ENCODE assay signal across 18 mouse cellular contexts in the genomic region with DNA sequence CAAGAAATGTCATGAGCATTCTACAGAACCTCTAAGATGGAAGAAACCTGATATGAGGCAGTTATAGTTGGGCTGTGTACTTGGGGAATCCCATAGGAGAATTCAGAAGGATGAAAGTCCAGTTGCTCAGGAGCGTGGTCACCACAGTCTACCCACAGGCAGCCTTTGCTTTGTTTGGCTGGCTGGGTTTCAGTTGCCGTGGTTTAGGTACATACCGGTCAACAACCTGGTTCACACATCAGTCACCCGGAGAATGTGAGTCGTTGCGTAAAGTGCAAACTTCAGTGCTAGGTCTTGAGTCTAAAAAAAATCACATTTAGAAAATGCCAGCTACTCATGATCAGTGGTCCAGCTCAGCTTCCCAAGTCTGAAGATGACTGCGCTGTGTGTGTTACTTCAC. TPM values are rescaled to one million over a fixed set of nuclear protein-coding genes. Genes with fewer than 3 reads are reported as not detected.
DNase-seq lines count a peak whose midpoint lies in the region; ATAC-seq and TF ChIP-seq lines count a peak whose summit lies in the region.
"Had no signal": no experiment of that assay in that cellular context is flagged by ENCODE, and none has a peak within 500 bp of the region (broad histone marks: within the 10 kb centered on the region; RNA-seq: fewer than 3 reads in every experiment).

No protein-coding gene starts in this region.

- intact Hi-C loops in gastrocnemius, adult 2 months (cut with DNase I): no loop called here

- no peak overlapping the region for H3K27ac ChIP-seq in lung, postnatal 0 days (ENCODE audit: low read length)
- 0 out of 2 replicates have a peak overlapping the region, but pooled peaks have one; percentile 33 for H3K27ac ChIP-seq in liver, embryonic 11.5 days (ENCODE audit: low read depth, low read length)
- H3K27ac ChIP-seq in gastrocnemius, adult 2 months: no peak overlapping the region
- H3K27ac ChIP-seq: embryonic facial prominence, embryonic 12.5 days; hindbrain, embryonic 15.5 days; limb, embryonic 15.5 days; macrophage; midbrain, embryonic 12.5 days; stomach, postnatal 0 days had no signal

- H3K9ac ChIP-seq in lung, postnatal 0 days (replicated peaks; ENCODE audit: low read depth): no peak overlapping the region
- H3K9ac ChIP-seq in liver, embryonic 11.5 days (ENCODE audit: low read depth, low read length): no peak overlapping the region
- H3K9ac ChIP-seq: embryonic facial prominence, embryonic 12.5 days; hindbrain, embryonic 15.5 days; limb, embryonic 15.5 days; midbrain, embryonic 12.5 days had no signal

- H3K36me3 ChIP-seq in lung, postnatal 0 days (ENCODE audit: insufficient read depth, low read length): peaks cover 21% of the 10 kb centered on the region; the same call in 1 of the 2 replicates
- H3K36me3 ChIP-seq in liver, embryonic 11.5 days (ENCODE audit: control insufficient read depth, insufficient read depth, low read length): peaks cover 36% of the 10 kb centered on the region

- no peak for TF ChIP-seq CTCF in lung, postnatal 0 days (IDR thresholded peaks at IDR 0.05)
- TF ChIP-seq CTCF in gastrocnemius, adult 2 months (IDR thresholded peaks at IDR 0.05): no peak

- whole genome bisulfite sequencing in lung, postnatal 0 days: 90% methylated on average over 7 of the region's 7 CpGs
- 88% methylated on average over 7 of the region's 7 CpGs for WGBS in liver, embryonic 11.5 days

- no peak overlapping the region for H3K4me3 ChIP-seq in lung, postnatal 0 days (ENCODE audit: low read depth, low read length)
- H3K4me3 ChIP-seq in liver, embryonic 11.5 days (ENCODE audit: low read depth, low read length): no peak overlapping the region
- H3K4me3 ChIP-seq in gastrocnemius, adult 2 months: no peak overlapping the region
- H3K4me3 ChIP-seq: embryonic facial prominence, embryonic 12.5 days; hindbrain, embryonic 15.5 days; limb, embryonic 15.5 days; midbrain, embryonic 12.5 days had no signal

- no peaks in the 10 kb centered on the region for H3K27me3 ChIP-seq in lung, postnatal 0 days (replicated peaks; ENCODE audit: insufficient read depth, low read length)
- H3K27me3 ChIP-seq in liver, embryonic 11.5 days (replicated peaks; ENCODE audit: control insufficient read depth, insufficient read depth, low read length): no peaks in the 10 kb centered on the region
- H3K27me3 ChIP-seq: embryonic facial prominence, embryonic 12.5 days; hindbrain, embryonic 15.5 days; limb, embryonic 15.5 days; midbrain, embryonic 12.5 days had no signal

- no peak overlapping the region for H3K4me2 ChIP-seq in lung, postnatal 0 days (replicated peaks; ENCODE audit: low read depth, low read length)
- H3K4me2 ChIP-seq in liver, embryonic 11.5 days: no peak overlapping the region
- H3K4me2 ChIP-seq: embryonic facial prominence, embryonic 12.5 days; heart, embryonic 11.5 days; hindbrain, embryonic 15.5 days; limb, embryonic 15.5 days; midbrain, embryonic 12.5 days had no signal

- peak; percentile 20 for DNase-seq in lung, postnatal 36 days
- DNase-seq in lung, postnatal 0 days (ENCODE audit: low spot score): no peak
- DNase-seq in fibroblast of lung, adult 2 months (ENCODE audit: low read depth): peak; percentile 93
- DNase-seq in liver, embryonic 11.5 days (ENCODE audit: low spot score): no peak
- no peak for DNase-seq in gastrocnemius, postnatal 10 days
- no peak for DNase-seq in gastrocnemius, adult 2 months
- no peak for DNase-seq in gastrocnemius, postnatal 25 days
- DNase-seq: adrenal gland, postnatal 10 days; cerebellum, adult 2 months; gastrocnemius, postnatal 36 days; right cerebral cortex, postnatal 25 days had no signal

- TF ChIP-seq EP300 in lung, postnatal 0 days (IDR thresholded peaks at IDR 0.05): no peak

- no peaks in the 10 kb centered on the region; the same call in 1 of the 2 replicates for H3K4me1 ChIP-seq in lung, postnatal 0 days (ENCODE audit: insufficient read depth, low read depth, low read length)
- H3K4me1 ChIP-seq in liver, embryonic 11.5 days (replicated peaks; ENCODE audit: control insufficient read depth, insufficient read depth, low read length): peaks cover 13% of the 10 kb centered on the region
- H3K4me1 ChIP-seq: embryonic facial prominence, embryonic 12.5 days; hindbrain, embryonic 15.5 days; limb, embryonic 15.5 days; midbrain, embryonic 12.5 days had no signal

- H3K9me3 ChIP-seq in lung, postnatal 0 days (ENCODE audit: low read length): no peaks in the 10 kb centered on the region
- H3K9me3 ChIP-seq in liver, embryonic 11.5 days (ENCODE audit: control insufficient read depth, low read length): no peaks in the 10 kb centered on the region
- H3K9me3 ChIP-seq: embryonic facial prominence, embryonic 12.5 days; hindbrain, embryonic 15.5 days; limb, embryonic 15.5 days; midbrain, embryonic 12.5 days had no signal

- ATAC-seq in lung, postnatal 0 days: no peak
- ATAC-seq in liver, embryonic 11.5 days (replicated peaks; ENCODE audit: low FRiP score): no peak

RNA-seq across cellular contexts. Expression of a gene that starts 14.0 kb away (rescaled TPM):
- 10.0 and 10.5 TPM in 2 replicates for polyA plus RNA-seq in lung, postnatal 0 days (2015; fragmentation: Nextera tagmentation; extraction: Ambion mirVana)
- polyA plus RNA-seq in liver, embryonic 11.5 days (2014; fragmentation: Nextera tagmentation; extraction: Ambion mirVana): 69.5 and 71.8 TPM in 2 replicates
- total RNA-seq in gastrocnemius, postnatal 10 days (2021): 10 to 100 TPM in 1 of 2 experiments, 1 to 10 TPM in 1; 6.9 to 13.4 TPM
- 10 to 100 TPM; 10.5 to 23.9 TPM for total RNA-seq in gastrocnemius, adult 2 months (2021)
- total RNA-seq in gastrocnemius, postnatal 25 days (2021): 10 to 100 TPM in 1 of 2 experiments, 1 to 10 TPM in 1; 5.6 to 11.5 TPM

Comparison
In these comparisons a context has a peak if more than half of its experiments do, and no peak if none do; other contexts are left out.
1. DNase-seq: peak in lung, postnatal 36 days (single experiment) and fibroblast of lung, adult 2 months (single experiment); none in lung, postnatal 0 days (single experiment), liver, embryonic 11.5 days (single experiment), gastrocnemius, postnatal 10 days (single experiment), gastrocnemius, adult 2 months (single experiment) and gastrocnemius, postnatal 25 days (single experiment).